Mouse (Mus musculus): ENCODE measurements around the gene Slit2. TPM values are rescaled to one million over a fixed set of nuclear protein-coding genes. Genes with fewer than 3 reads are reported as not detected.

Slit2 gene
- polyA plus RNA-seq, 1 experiment = 0.92 TPM

GRCm38 (mm10) chr5:48345095-48345982 lies 362.4 kb downstream of the Slit2 start:
- no peak overlapping the region for H3K27ac ChIP-seq (ENCODE audit: insufficient read depth, low read depth, low read length)
- TF ChIP-seq CTCF (IDR thresholded peaks at IDR 0.05; ENCODE audit: low read depth, low read length) (no peak), POLR2A (IDR thresholded peaks at IDR 0.05; ENCODE audit: borderline replicate concordance, low read depth, low read length) (no peak)
- no peaks in the 10 kb centered on the region; the same call in 1 of the 2 replicates for H3K4me1 ChIP-seq (ENCODE audit: control insufficient read depth, insufficient read depth, low read length)
- no peak overlapping the region for H3K4me3 ChIP-seq (ENCODE audit: insufficient read depth, low read length)

- no peak overlapping the region for H3K27ac ChIP-seq (ENCODE audit: insufficient read depth, low read depth, low read length)
- H3K4me1 ChIP-seq (ENCODE audit: control insufficient read depth, insufficient read depth, low read length) = no peaks in the 10 kb centered on the region; the same call in 1 of the 2 replicates
- no peak for TF ChIP-seq CTCF (IDR thresholded peaks at IDR 0.05; ENCODE audit: low read depth, low read length)
- no peak for TF ChIP-seq POLR2A (IDR thresholded peaks at IDR 0.05; ENCODE audit: borderline replicate concordance, low read depth, low read length)
- no peak overlapping the region for H3K4me3 ChIP-seq (ENCODE audit: insufficient read depth, low read length)
Measured at GRCm38 (mm10) chr5:48345983-48346648, 363.2 kb downstream of the Slit2 start.

GRCm38 (mm10) chr5:48349309-48349708 lies 366.4 kb downstream of the Slit2 start:
- H3K4me1 ChIP-seq (ENCODE audit: control insufficient read depth, insufficient read depth, low read length) = no peaks in the 10 kb centered on the region; the same call in 1 of the 2 replicates

More at GRCm38 (mm10) chr5:48349309-48349708, 366.4 kb downstream of the Slit2 start:
- Histone ChIP-seq H3K4me3 (ENCODE audit: insufficient read depth, low read length) (no peak overlapping the region), H3K27ac (ENCODE audit: insufficient read depth, low read depth, low read length) (no peak overlapping the region)
- TF ChIP-seq POLR2A (IDR thresholded peaks at IDR 0.05; ENCODE audit: borderline replicate concordance, low read depth, low read length) (no peak), CTCF (IDR thresholded peaks at IDR 0.05; ENCODE audit: low read depth, low read length) (no peak)

Data from bone marrow macrophage, adult 2 months (primary cell).